Mouse (Mus musculus): ENCODE results near the gene Zc3h12d. TPM values are rescaled to one million over a fixed set of nuclear protein-coding genes. Genes with fewer than 3 reads are reported as not detected.

The Zc3h12d gene
- total and polyA plus RNA-seq, 3 experiments: 11.8 to 28.0 (median 16.3) TPM

GRCm38 (mm10) chr10:7824663-7825280, 7.5 kb upstream of the Zc3h12d start:
- dilution Hi-C loops (cut with MboI; ENCODE audit: extremely low pct_ligation_motif_present, extremely low pct_unique_long_range_greater_than_20kb, low sequenced_read_pairs): no loop called here
- Histone ChIP-seq H3K36me3 (replicated peaks in 1 of 2; ENCODE audit: control insufficient read depth in 1 of 2, insufficient read depth in 1 of 2, low read length in 1 of 2) (peaks cover 26 to 59% of the 10 kb centered on the region in 2 experiments), H3K27me3 (replicated peaks) (no peaks in the 10 kb centered on the region), H3K4me3 (replicated peaks in 1 of 3; ENCODE audit: low read depth in 2 of 3, low read length in 2 of 3, poor library complexity in 1 of 3) (no peak overlapping the region), H3K79me2 (replicated peaks; ENCODE audit: control insufficient read depth, extremely low read depth, insufficient read depth, poor library complexity, severe bottlenecking) (peaks cover 4% of the 10 kb centered on the region), H3K9ac (ENCODE audit: insufficient read depth, low read depth) (no peak overlapping the region; the same call in 1 of the 2 replicates), H3K4me1 (ENCODE audit: control insufficient read depth in 1 of 2, insufficient read depth in 2 of 2) (peaks cover 5 to 45% of the 10 kb centered on the region in 2 experiments), H3K27ac (ENCODE audit: insufficient read depth, low read depth) (peak overlapping the region; percentile 78), H3K4me2 (ENCODE audit: insufficient read depth, low read depth, poor library complexity, severe bottlenecking) (peak overlapping the region; percentile 84), H3K9me3 (replicated peaks; ENCODE audit: low read length) (no peaks in the 10 kb centered on the region)
- in situ Hi-C loops (cut with MboI; ENCODE audit: low pct_ligation_motif_present, low pct_unique_long_range_greater_than_20kb, low sequenced_read_pairs): loop anchor here (25.0 kb wide), 1 partner anchor 1138 kb away; no protein-coding TSS in a partner anchor
- TF ChIP-seq USF2 (conservative IDR thresholded peaks at IDR 0.05; ENCODE audit: low read depth, low read length): no peak
- no peak for TF ChIP-seq ZMIZ1 (IDR thresholded peaks at IDR 0.05; ENCODE audit: low read depth, low read length)
- no peak for TF ChIP-seq MAFK (IDR thresholded peaks at IDR 0.05; ENCODE audit: insufficient replicate concordance, low read length)
- no peak for TF ChIP-seq NELFE (IDR thresholded peaks at IDR 0.05; ENCODE audit: low read depth, low read length)
- 0 out of 2 replicates have a peak, but pooled peaks have one; percentile 29 for TF ChIP-seq BHLHE40 (IDR thresholded peaks at IDR 0.05; ENCODE audit: low read depth, low read length)
- no peak for TF ChIP-seq HCFC1 (IDR thresholded peaks at IDR 0.05; ENCODE audit: low read depth, low read length)
- TF ChIP-seq CHD2 (IDR thresholded peaks at IDR 0.05; ENCODE audit: low read length): peak; percentile 51; the same call in 1 of the 2 replicates
- TF ChIP-seq NRF1 (IDR thresholded peaks at IDR 0.05; ENCODE audit: low read depth, low read length): no peak
- TF ChIP-seq TBP (conservative IDR thresholded peaks at IDR 0.05; ENCODE audit: low read depth, low read length): no peak
- no peak for TF ChIP-seq KAT2A (IDR thresholded peaks at IDR 0.05; ENCODE audit: insufficient replicate concordance, low read length)
- peak; percentile 79 for TF ChIP-seq ETS1 (conservative IDR thresholded peaks at IDR 0.05; ENCODE audit: low read depth, low read length)
- TF ChIP-seq JUN (IDR thresholded peaks at IDR 0.05; ENCODE audit: insufficient read depth, low read depth, low read length): peak; percentile 69
- TF ChIP-seq GABPA (IDR thresholded peaks at IDR 0.05; ENCODE audit: insufficient replicate concordance, low read depth, low read length): no peak
- TF ChIP-seq RAD21 (IDR thresholded peaks at IDR 0.05; ENCODE audit: low read depth, low read length): no peak
- peak; percentile 86 for TF ChIP-seq EP300 (IDR thresholded peaks at IDR 0.05; ENCODE audit: low read length)
- TF ChIP-seq MAZ (IDR thresholded peaks at IDR 0.05; ENCODE audit: low read depth, low read length): 0 out of 2 replicates have a peak, but pooled peaks have one; percentile 54
- 0 out of 2 replicates have a peak, but pooled peaks have one; percentile 19 for TF ChIP-seq MYC (IDR thresholded peaks at IDR 0.05; ENCODE audit: low read depth, low read length)
- TF ChIP-seq RCOR1 (conservative IDR thresholded peaks at IDR 0.05; ENCODE audit: low read depth, low read length): peak; percentile 71; the same call in 1 of the 2 replicates
- TF ChIP-seq PAX5 (IDR thresholded peaks at IDR 0.05; ENCODE audit: low read length): no peak
- TF ChIP-seq MXI1 (IDR thresholded peaks at IDR 0.05; ENCODE audit: low read depth, low read length): peak; percentile 90
- TF ChIP-seq ELF1 (IDR thresholded peaks at IDR 0.05; ENCODE audit: low read depth, low read length): peak; percentile 37; the same call in 1 of the 2 replicates
- peak; percentile 83 for TF ChIP-seq ZNF384 (IDR thresholded peaks at IDR 0.05; ENCODE audit: low read depth, low read length)
- no peak for TF ChIP-seq USF1 (IDR thresholded peaks at IDR 0.05; ENCODE audit: low read depth, low read length)
- 0 out of 2 replicates have a peak, but pooled peaks have one; percentile 15 for TF ChIP-seq CHD1 (IDR thresholded peaks at IDR 0.05; ENCODE audit: low read depth, low read length)
- no peak for TF ChIP-seq POLR2A (IDR thresholded peaks at IDR 0.05; ENCODE audit: low read depth, low read length)
- peak; percentile 75 for TF ChIP-seq JUND (conservative IDR thresholded peaks at IDR 0.05; ENCODE audit: low read depth, low read length)
- TF ChIP-seq CTCF (conservative IDR thresholded peaks at IDR 0.05 in 1 of 2, IDR thresholded peaks at IDR 0.05 in 1 of 2; ENCODE audit: low read depth in 2 of 2, low read length in 2 of 2): no peak
- no peak for TF ChIP-seq ZC3H11A (IDR thresholded peaks at IDR 0.05; ENCODE audit: low read depth, low read length)
- peak; percentile 84; the same call in 1 of the 2 replicates for TF ChIP-seq IRF4 (IDR thresholded peaks at IDR 0.05; ENCODE audit: low read depth, low read length)
- peak; percentile 81 for TF ChIP-seq MEF2A (IDR thresholded peaks at IDR 0.05; ENCODE audit: borderline replicate concordance, low read depth, low read length)
- 0 out of 2 replicates have a peak, but pooled peaks have one; percentile 32 for TF ChIP-seq MAX (IDR thresholded peaks at IDR 0.05; ENCODE audit: low read length)
- no peak for TF ChIP-seq UBTF (IDR thresholded peaks at IDR 0.05; ENCODE audit: low read depth, low read length)
- peak; percentile 84; the same call in 1 of the 2 replicates for TF ChIP-seq SIN3A (IDR thresholded peaks at IDR 0.05; ENCODE audit: low read length)
- no peak for TF ChIP-seq ZKSCAN1 (IDR thresholded peaks at IDR 0.05; ENCODE audit: borderline replicate concordance, low read depth, low read length)
- TF ChIP-seq POLR2AphosphoS2 (IDR thresholded peaks at IDR 0.05; ENCODE audit: low read depth, low read length): no peak
- TF ChIP-seq SMC3 (IDR thresholded peaks at IDR 0.05; ENCODE audit: low read depth, low read length): no peak
- peak; percentile 54; the same call in 1 of the 2 replicates for TF ChIP-seq TCF12 (IDR thresholded peaks at IDR 0.05; ENCODE audit: low read depth, low read length)
- TF ChIP-seq E2F4 (IDR thresholded peaks at IDR 0.05; ENCODE audit: insufficient replicate concordance, low read depth, low read length): no peak
- DNase-seq (ENCODE audit: extremely low read depth): peak; percentile 66
